Mouse (Mus musculus): ENCODE measurements around the gene Sltm.

- TF ChIP-seq POLR2A (IDR thresholded peaks at IDR 0.05; ENCODE audit: low read depth, low read length) (no peak), CTCF (IDR thresholded peaks at IDR 0.05; ENCODE audit: borderline replicate concordance, insufficient read depth, low read length) (no peak)
Observed at GRCm38 (mm10) chr9:70496990-70497389, 45.6 kb upstream of the Sltm start.

Measured in embryonic fibroblast, embryonic 13.5 days (primary cell).